Mouse (Mus musculus) heart, embryonic 14.5 days (tissue): Measurements from ENCODE around the gene Tmed3. TPM values are rescaled to one million over a fixed set of nuclear protein-coding genes. Genes with fewer than 3 reads are reported as not detected.

ENCODE experiments used
- ATAC-seq: fragments of 200-750 bp; cut with Nextera tagmentation; 2 replicates; pipeline ENCODE4 v1.8.0; 2017; ENCODE audit warnings: low read depth, moderate TSS enrichment; ENCODE audit not compliant: insufficient number of reproducible peaks, insufficient read depth, low FRiP score
- H3K27ac ChIP-seq, 2 experiments: fragments of 200-500 bp in 1 of 2; fragments of 300-500 bp in 1 of 2; sonication (generic) in 1 of 2; replicated peaks in 1 of 2; 2 replicates each; pipeline ENCODE4 v1.5.1; 2012 to 2014; ENCODE audit warnings: low read depth in 2 of 2, low read length in 2 of 2, control low read depth in 1 of 2, mild to moderate bottlenecking in 1 of 2, mixed read lengths in 1 of 2; ENCODE audit not compliant: control insufficient read depth in 1 of 2, insufficient read depth in 1 of 2
- H3K27me3 ChIP-seq: fragments of 300-500 bp; sonication (generic); 2 replicates; pipeline ENCODE4 v1.6.1; 2014; ENCODE audit warnings: mild to moderate bottlenecking, low read length, control low read depth; ENCODE audit not compliant: control insufficient read depth, insufficient read depth
- H3K36me3 ChIP-seq: fragments of 300-500 bp; sonication (generic); 2 replicates; pipeline ENCODE4 v1.6.1; 2014; ENCODE audit warnings: mild to moderate bottlenecking, control low read depth, low read length, mixed read lengths; ENCODE audit not compliant: control insufficient read depth, insufficient read depth
- H3K4me1 ChIP-seq, 2 experiments: fragments of 200-500 bp in 1 of 2; fragments of 300-500 bp in 1 of 2; sonication (generic) in 1 of 2; 2 replicates each; pipeline ENCODE4 v1.6.1; 2012 to 2014; ENCODE audit warnings: low read length in 2 of 2, control low read depth in 1 of 2, mixed read lengths in 1 of 2; ENCODE audit not compliant: control insufficient read depth in 2 of 2, insufficient read depth in 2 of 2
- H3K4me2 ChIP-seq: fragments of 300-500 bp; sonication (generic); 2 replicates; pipeline ENCODE4 v1.6.1; 2014; ENCODE audit warnings: mild to moderate bottlenecking, low read length
- H3K4me3 ChIP-seq, 2 experiments: fragments of 200-500 bp in 1 of 2; fragments of 300-500 bp in 1 of 2; sonication (generic) in 1 of 2; 2 replicates each; pipeline ENCODE4 v1.5.1; 2012 to 2014; ENCODE audit warnings: low read length in 2 of 2, mild to moderate bottlenecking in 2 of 2, control low read depth in 1 of 2, low read depth in 1 of 2, moderate library complexity in 1 of 2; ENCODE audit not compliant: control insufficient read depth in 1 of 2, insufficient read depth in 1 of 2
- H3K9ac ChIP-seq: fragments of 300-500 bp; sonication (generic); 2 replicates; pipeline ENCODE4 v1.6.1; 2014; ENCODE audit warnings: mild to moderate bottlenecking, low read length
- H3K9me3 ChIP-seq: fragments of 300-500 bp; sonication (generic); 2 replicates; pipeline ENCODE4 v1.6.1; 2016; ENCODE audit warnings: low read length, control low read depth; ENCODE audit not compliant: control insufficient read depth
- WGBS: fragments of 180-500 bp; shearing (Covaris S2); extraction: QIAGEN DNeasy Blood & Tissue Kit; methylation state at CpG from one replicate; pipeline ENCODE4 v1.1.7; 2014; 5-methylcytosine and 5-hydroxymethylcytosine counted together
- polyA plus RNA-seq: library from polyadenylated mRNA; unstranded; fragments of >200 nt; fragmentation: Nextera tagmentation; extraction: Ambion mirVana; gene quantifications from 2 replicates; pipeline ENCODE4 v1.2.1, GENCODE M21; 2014

Tmed3 gene
- polyA plus RNA-seq, 1 experiment from 2014 or later = 91.8 TPM

GRCm38 (mm10) chr9:89674014-89674618 is 30.8 kb downstream of the Tmed3 start:
- H3K36me3 ChIP-seq = no peaks in the 10 kb centered on the region
- no peak overlapping the region for H3K4me3 ChIP-seq
- no peaks in the 10 kb centered on the region for H3K4me1 ChIP-seq
- ATAC-seq = no peak
- no peaks in the 10 kb centered on the region for H3K9me3 ChIP-seq
- H3K27me3 ChIP-seq = no peaks in the 10 kb centered on the region
- H3K9ac ChIP-seq = no peak overlapping the region
- no peak overlapping the region for H3K4me2 ChIP-seq
- 44% methylated on average over 3 of the region's 3 CpGs for WGBS
- no peak overlapping the region for H3K27ac ChIP-seq

- Histone ChIP-seq H3K36me3 (no peaks in the 10 kb centered on the region), H3K4me3 (no peak overlapping the region), H3K9ac (no peak overlapping the region), H3K27me3 (no peaks in the 10 kb centered on the region), H3K4me2 (no peak overlapping the region), H3K9me3 (no peaks in the 10 kb centered on the region), H3K4me1 (no peaks in the 10 kb centered on the region), H3K27ac (no peak overlapping the region)
- no peak for ATAC-seq
- 67% methylated on average over 1 of the region's 1 CpGs for WGBS
Observed at GRCm38 (mm10) chr9:89673402-89673801, 31.5 kb downstream of the Tmed3 start.

GRCm38 (mm10) chr9:89669878-89670277 is 35.0 kb downstream of the Tmed3 start:
- Histone ChIP-seq H3K9me3 (no peaks in the 10 kb centered on the region), H3K4me3 (no peak overlapping the region), H3K27ac (no peak overlapping the region), H3K4me1 (no peaks in the 10 kb centered on the region), H3K27me3 (no peaks in the 10 kb centered on the region), H3K9ac (no peak overlapping the region), H3K36me3 (no peaks in the 10 kb centered on the region), H3K4me2 (no peak overlapping the region)
- ATAC-seq = no peak
- WGBS = 70% methylated on average over 4 of the region's 4 CpGs

- H3K36me3 ChIP-seq = no peaks in the 10 kb centered on the region
- no peak overlapping the region for H3K9ac ChIP-seq
- no peaks in the 10 kb centered on the region for H3K9me3 ChIP-seq
- H3K27me3 ChIP-seq = no peaks in the 10 kb centered on the region
- H3K27ac ChIP-seq = no peak overlapping the region
- H3K4me2 ChIP-seq = no peak overlapping the region
- 69% methylated on average over 4 of the region's 4 CpGs for WGBS
- no peaks in the 10 kb centered on the region for H3K4me1 ChIP-seq
- no peak overlapping the region for H3K4me3 ChIP-seq
- ATAC-seq = no peak
Observed at GRCm38 (mm10) chr9:89667306-89667942, 37.4 kb downstream of the Tmed3 start.

- no peak overlapping the region for H3K27ac ChIP-seq
- no peak for ATAC-seq
- H3K36me3 ChIP-seq = no peaks in the 10 kb centered on the region
- no peaks in the 10 kb centered on the region for H3K4me1 ChIP-seq
- WGBS = 74% methylated on average over 6 of the region's 6 CpGs
- no peak overlapping the region for H3K9ac ChIP-seq
- no peak overlapping the region for H3K4me3 ChIP-seq
- no peaks in the 10 kb centered on the region for H3K27me3 ChIP-seq
- H3K9me3 ChIP-seq = no peaks in the 10 kb centered on the region
- H3K4me2 ChIP-seq = no peak overlapping the region
Observed at GRCm38 (mm10) chr9:89650913-89651312, 54.0 kb downstream of the Tmed3 start.

Other genes starting within 250 kb of the Tmed3 start
- 0.03 TPM in 1 of 2 replicates, not detected in the other for gene Minar1, start 81.9 kb downstream of the Tmed3 start, polyA plus RNA-seq
- gene Ankrd34c, start 33.4 kb upstream of the Tmed3 start, polyA plus RNA-seq = not detected in 2 replicates
- gene Rasgrf1, start 204.8 kb upstream of the Tmed3 start, polyA plus RNA-seq = 0.08 and 0.11 TPM in 2 replicates